Mouse (Mus musculus): ENCODE measurements around the gene Hip1r.

The Hip1r gene

DNA sequence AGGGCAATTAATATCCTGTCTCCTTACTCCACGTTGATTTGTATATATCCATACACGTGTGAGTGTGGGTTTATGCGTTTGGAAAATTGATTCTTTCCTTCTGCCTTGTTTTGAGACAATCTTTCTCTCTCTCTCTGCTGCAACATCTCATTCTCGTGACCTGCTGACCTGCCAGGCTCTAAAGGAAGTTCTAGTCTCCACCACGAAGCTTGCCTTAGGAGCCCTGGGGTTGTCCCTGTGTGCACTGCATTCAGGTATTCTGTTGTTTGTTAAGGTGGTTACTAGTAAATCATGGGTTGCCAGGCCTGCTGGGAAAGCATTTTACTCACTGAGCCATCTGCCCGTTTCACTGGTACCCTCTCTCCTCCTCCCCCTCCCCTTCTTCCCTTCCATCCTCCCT lies 62.9 kb downstream of the Hip1r start:
- DNase-seq (ENCODE audit: low read depth, low spot score), result no peak

DNA sequence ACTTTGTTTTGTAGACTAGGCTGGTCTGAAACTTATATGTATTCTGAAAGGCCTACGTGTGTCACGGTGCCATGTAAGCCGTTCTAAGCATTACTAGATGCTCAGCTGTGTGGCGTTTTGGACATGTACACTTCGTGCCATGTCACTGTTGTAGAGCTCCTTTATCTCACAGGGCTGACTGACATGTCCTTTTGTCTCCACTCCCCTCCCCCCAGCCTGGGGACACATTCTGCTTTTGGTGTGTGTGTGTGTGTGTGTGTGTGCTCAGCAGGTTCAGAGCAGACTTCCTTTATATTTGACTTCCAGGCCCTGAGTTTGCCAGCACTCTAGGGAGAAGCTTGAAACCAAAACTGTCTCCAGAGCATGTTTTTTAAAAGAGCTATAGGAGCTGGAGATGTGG lies 63.4 kb downstream of the Hip1r start:
- DNase-seq (ENCODE audit: low read depth, low spot score), result no peak

DNA sequence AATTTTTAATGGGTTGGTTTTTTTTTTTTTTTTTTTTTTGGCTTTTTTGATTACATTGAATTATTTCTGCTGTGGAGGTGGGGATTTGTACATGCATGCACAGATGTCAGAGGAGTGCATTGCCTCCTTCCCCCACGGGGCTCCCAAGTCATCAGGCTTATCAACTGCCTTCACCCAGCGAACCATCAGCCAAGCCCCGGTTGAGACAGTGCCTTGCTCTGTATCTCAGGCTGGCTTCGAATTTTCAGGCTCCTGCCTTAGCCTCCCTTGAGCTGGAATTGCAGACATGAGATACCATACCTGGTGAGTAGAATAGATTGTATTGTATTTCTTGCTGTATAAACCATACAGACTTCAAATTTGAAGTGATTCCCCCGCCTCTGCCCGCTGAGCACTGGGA lies 66.2 kb downstream of the Hip1r start:
- no peak for DNase-seq (ENCODE audit: low read depth, low spot score)

DNA sequence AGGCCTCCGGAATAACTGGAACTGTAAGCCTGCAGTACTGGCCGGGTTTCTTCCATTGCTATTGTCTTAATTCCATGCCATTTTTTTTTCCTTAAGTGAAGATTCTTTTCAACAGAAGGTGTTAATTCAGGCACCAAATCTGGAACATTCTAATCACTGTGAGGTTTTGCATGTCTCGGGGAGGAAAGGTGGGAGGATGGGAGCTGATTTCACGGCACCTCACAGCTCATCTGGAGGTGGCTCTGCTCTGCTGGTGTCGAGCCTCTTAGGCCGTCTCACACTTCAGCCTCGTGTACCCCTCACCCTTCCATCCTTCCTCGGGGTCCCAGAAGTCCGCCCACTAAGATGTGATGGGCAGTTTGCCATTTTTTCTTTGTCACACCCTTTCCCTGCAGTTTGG lies 67.7 kb downstream of the Hip1r start:
- DNase-seq (ENCODE audit: low read depth, low spot score), result no peak

DNA sequence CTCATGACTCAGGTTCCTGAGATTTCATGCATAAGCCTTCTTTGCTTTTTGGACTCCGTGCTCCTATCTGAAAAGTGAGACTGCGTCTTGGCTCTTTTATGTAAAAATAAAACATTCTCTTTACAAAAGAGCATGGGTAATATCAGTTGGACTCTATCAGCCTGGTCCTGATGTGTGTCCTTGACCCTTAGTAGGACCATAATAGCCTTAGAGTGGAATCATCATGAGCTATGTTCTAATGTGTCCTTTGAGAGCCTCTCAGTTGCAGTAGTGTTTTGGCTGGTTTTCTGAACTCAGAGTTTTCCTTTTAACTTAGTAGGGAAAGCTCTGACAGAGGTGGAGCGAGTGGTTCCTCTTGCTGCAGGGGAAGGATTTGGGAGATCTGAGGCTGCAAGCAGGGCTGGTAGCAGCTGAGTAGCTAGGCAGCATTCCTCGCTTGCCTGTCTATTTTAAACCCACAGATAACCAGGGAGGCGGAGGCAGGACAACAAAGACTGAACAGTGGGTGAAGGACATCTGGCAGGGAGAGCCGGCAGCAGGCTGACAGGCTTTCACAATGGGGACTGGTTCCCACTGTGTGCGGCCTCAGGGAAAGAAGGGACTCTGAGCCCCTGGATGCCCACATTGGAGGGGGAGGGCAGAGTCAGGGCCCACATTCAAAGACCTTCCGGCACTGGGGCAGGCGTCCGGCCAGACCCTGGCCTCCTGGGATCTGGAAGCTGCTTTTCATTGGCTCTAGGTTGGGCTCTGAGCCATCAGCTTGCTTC lies 70.0 kb downstream of the Hip1r start:
- DNase-seq (ENCODE audit: low read depth, low spot score), result no peak

DNA sequence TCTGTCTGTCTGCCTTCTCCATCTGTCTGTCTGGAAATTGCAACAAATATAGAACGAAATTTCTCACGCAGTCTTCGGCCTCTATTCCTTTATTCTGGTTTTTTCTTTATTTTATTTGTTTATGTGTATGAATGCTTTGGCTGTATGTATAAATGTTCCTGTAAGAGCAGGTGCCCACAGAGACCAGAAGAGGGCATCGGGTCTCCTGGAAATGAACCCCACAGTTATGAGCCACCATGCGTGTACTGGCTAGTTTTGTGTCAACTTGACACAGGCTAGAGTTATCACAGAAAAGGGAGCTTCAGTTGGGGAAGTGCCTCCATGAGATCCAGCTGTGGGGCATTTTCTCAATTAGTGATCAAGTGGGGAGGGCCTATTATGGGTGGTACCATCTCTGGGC lies 70.6 kb downstream of the Hip1r start:
- no peak for DNase-seq (ENCODE audit: low read depth, low spot score)

DNA sequence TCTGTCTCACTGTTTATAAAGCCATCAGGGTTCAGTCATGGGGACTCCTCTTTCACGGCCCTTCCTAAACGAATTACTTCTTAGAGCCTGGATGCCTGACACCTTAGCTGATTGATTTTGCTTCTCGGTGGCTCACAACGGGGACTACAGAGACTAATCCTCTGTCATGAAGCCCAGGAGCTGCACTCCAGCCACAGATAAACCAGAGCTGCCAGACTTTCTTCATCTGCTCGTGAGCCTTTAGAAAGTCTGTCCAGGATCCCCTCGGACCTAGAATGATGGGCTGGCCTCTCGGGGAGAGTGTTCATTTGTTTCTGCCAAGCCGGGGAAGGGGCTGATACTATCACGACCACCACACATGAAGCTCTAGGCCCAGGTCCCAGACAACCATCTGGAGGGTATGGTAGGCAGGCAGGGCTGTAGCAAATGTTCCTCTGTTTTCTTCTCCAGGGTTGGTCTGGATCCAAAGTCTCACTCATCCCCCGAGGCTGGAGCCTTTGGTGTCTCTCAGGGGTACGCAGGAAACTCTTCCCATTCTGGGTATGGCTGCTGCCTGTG lies 72.1 kb downstream of the Hip1r start:
- no peak for DNase-seq (ENCODE audit: low read depth, low spot score)

DNA sequence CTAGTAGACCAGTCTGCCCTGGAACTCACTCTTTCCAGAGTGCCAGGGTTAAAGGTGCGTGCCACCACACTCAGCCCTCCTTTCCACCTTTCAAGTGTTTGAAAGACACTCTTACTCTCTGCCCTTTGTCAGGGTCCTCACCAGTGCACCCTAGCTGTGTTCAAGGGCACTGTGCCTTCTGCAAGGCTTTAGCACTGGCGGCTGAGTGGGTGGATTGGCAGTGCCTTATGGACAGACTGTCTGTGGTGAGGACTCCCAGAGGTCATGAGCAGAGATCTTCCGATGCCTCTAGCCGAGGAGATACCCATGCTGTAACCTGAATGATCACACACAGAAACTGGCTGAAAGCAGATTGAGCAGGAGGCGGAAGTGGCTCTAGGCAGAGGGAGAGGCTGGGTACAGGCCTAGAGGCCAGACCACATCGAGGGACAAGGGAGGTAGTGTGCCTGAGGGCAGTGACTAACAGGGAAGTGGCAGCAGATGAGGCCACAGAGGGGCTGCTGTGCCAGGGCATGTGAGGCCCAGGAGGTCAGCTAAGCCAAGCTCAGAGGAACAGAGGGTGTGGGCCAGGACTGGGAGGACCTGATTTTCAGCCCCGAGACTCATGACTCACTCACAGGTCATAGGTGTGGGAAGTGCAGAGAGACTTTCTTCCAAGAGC lies 73.4 kb downstream of the Hip1r start:
- no peak for DNase-seq (ENCODE audit: low read depth, low spot score)

DNA sequence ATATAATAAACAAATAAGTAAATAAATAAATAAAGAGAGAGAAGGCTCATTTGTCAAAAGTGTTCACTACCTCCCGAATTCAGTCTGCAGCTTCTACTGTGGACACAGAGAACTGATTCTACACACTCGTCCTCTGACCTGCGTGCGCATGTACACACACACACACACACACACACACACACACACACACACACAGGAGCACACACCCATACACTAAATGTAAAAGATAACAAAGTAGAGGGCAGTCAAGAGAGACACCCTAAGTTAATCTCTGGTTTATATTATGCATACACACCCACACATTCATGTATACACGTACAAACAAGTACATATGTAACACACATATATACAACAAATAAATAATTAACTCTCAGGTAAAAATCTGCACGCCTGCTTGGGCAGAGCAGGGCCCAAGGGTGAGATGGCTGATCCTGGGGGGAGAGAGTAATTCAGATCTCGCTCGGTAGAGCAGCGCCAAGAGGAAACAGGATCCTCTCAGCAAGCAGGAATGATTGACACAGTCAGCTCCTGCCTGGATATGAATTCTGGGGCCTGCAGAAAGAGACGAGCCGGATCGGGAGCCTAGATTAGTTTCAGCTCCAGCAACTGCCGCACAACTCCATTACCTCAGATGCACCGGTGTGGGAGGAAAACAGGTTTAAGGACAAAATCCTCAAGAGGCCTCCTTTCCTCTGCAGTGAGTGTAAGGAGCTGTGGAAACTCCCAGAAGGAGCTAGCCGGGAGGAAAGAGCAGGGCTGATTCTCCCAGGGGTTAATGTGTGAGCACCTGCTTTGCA lies 76.0 kb downstream of the Hip1r start:
- DNase-seq (ENCODE audit: low read depth, low spot score), result no peak

DNA sequence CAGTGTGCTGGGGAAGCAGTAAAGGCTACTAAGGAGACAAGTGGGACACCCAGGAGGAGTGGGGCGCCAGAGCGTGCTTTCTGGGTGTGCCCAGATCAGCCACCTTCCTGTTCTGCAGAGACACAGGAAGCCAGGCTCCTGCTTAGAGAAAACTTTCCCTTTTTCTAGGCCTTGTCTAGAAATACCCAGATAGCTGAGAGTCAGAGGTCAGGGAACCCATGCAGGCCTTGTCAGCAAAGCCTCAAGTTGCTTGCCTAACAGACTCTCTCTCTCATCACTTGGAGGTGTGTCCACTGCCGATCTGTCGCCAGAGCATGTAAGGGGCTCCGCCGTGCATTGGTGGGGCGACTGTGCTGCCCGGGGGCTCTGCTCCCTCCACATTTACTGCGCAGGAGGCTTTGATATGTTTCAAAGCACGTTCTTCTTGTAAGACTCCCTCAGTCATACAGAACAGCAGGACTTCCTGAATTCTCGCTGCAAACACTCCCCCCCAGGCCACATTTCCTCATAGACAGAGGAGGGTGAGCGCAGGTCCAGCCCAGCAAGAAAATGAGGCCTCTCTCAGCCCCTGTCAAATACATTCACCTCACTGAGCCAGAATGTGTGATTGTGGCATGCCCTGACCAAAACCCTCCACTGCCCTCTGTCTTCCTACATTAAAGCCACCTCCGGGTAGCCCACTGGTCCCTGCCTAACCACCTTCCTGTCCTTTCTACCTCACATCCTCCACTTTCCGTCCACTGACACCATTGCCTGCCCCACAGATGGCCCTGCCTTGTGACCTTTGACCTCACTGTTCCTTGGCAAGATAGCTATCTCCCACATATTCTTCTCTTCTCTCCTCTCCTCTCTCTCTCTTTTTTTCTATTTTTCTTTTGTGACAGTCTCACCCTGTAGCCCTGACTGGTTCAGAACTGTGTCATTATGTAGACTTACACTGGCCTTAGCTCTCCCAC lies 76.9 kb downstream of the Hip1r start:
- DNase-seq (ENCODE audit: low read depth, low spot score), result no peak

DNA sequence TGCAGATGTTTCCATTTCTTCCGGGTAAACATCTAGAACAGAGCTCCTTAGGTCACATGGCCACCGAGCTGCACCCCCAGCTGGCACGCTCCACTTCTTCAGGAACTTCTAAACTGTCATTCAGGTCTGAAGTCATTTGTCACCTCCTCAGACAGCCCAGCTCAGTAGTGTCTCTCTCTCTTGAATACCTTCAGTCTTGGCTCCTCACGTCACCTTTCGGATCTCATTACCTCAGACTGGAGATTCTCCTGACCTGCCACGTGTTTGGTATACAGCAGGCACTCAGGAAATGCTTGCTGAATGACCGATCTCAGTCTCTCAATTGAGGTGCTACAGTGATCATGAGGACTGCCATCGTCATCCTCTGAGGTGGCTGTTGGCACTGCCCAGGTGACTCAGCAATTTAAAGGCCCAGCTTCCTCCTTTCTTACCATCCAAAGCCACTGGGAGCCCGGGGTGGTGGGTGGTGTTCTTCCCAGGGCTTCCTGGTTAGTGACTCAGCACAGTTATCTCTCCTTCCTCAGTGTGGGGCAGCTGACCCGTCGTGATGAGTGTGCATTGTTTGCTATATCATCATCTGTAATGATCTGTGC lies 78.6 kb downstream of the Hip1r start:
- DNase-seq (ENCODE audit: low read depth, low spot score), result no peak

DNA sequence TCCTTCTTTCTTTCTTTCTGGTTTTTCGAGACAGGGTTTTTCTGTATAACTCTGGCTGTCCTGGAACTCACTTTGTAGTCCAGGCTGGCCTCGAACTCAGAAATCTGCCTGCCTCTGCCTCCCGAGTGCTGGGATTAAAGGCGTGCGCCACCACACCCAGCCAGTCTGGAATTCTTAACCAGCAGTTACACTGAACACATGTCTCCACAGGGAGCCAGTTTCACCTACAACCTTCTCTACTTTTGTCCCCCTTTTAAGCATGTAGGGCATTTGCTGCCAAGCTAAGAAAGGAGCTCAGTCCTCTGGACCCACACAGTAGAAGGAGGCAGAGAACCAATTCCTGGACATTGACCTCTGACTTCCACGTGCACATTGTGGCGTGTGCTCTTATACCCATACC lies 79.2 kb downstream of the Hip1r start:
- peak; percentile 30 for DNase-seq (ENCODE audit: low read depth, low spot score)
